Mouse (Mus musculus): ENCODE data around the gene Dapk1. TPM values are rescaled to one million over a fixed set of nuclear protein-coding genes. Genes with fewer than 3 reads are reported as not detected.
A peak's percentile ranks its signal among the peaks of the same experiment; 100 is the strongest.

Gene Dapk1
- polyA plus RNA-seq, 1 experiment from 2014 or later, result 3.3 TPM

DNA sequence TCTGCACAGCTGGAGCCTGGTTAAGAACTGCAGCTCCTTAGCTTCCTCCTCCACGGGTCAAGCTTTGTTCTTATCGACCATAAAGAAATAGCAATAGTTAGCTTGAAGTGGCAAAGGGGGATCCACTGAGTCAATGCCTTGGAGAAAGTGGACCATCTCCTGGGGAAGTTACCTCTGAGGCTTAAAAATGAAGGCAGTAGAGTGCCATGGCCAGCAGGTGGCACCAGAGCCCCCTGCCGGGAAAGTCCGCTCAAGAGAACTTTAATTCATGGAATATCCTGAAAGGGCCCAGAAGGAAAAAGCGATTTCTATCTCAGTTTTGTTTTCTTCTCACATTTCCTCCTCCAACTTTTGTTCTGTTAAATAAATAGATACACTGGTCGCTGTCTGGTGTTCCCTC lies 157.4 kb downstream of the Dapk1 start:
- no peak overlapping the region for H3K4me3 ChIP-seq (ENCODE audit: low read depth, low read length)
- no peak for ATAC-seq
- H3K9me3 ChIP-seq (ENCODE audit: control insufficient read depth), result no peaks in the 10 kb centered on the region
- H3K27me3 ChIP-seq (replicated peaks; ENCODE audit: control insufficient read depth, insufficient read depth, low read length), result no peaks in the 10 kb centered on the region
- H3K4me1 ChIP-seq (replicated peaks; ENCODE audit: control insufficient read depth, insufficient read depth, low read length), result no peaks in the 10 kb centered on the region
- no peak overlapping the region for H3K4me2 ChIP-seq (replicated peaks; ENCODE audit: low read depth)
- 35% methylated on average over 6 of the region's 6 CpGs for WGBS
- peak; percentile 89 for TF ChIP-seq CTCF (IDR thresholded peaks at IDR 0.05; ENCODE audit: low read depth)
- H3K36me3 ChIP-seq (ENCODE audit: control insufficient read depth, insufficient read depth), result peaks cover 6% of the 10 kb centered on the region; the same call in 1 of the 2 replicates
- no peak overlapping the region for H3K9ac ChIP-seq (ENCODE audit: low read depth, low read length)
- no peak overlapping the region for H3K27ac ChIP-seq (ENCODE audit: low read depth, low read length)

DNA sequence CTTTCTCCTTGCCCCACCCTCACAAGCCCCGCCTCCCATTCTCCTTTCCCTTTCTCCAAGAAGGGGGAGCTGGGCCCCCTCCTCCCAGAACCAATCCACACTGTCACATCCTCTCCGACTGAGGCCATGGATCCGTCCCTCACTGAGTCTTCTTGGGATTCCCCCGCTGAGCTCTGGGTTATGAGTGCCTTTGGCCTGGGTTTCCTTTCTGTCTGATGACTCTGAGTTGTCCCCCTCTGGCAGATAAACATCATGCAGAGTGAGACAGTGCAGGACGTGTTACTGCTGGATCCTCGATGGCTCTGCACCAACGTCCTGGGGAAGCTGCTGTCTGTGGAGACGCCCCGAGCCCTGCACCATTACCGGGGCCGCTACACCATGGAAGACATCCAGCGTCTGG lies 158.6 kb downstream of the Dapk1 start:
- no peak overlapping the region for H3K9ac ChIP-seq (ENCODE audit: low read depth, low read length)
- H3K4me3 ChIP-seq (ENCODE audit: low read depth, low read length), result no peak overlapping the region
- no peaks in the 10 kb centered on the region for H3K27me3 ChIP-seq (replicated peaks; ENCODE audit: control insufficient read depth, insufficient read depth, low read length)
- H3K36me3 ChIP-seq (ENCODE audit: control insufficient read depth, insufficient read depth), result peaks cover 6% of the 10 kb centered on the region; the same call in 1 of the 2 replicates
- H3K9me3 ChIP-seq (ENCODE audit: control insufficient read depth), result no peaks in the 10 kb centered on the region
- H3K4me2 ChIP-seq (replicated peaks; ENCODE audit: low read depth), result no peak overlapping the region
- no peak for TF ChIP-seq CTCF (IDR thresholded peaks at IDR 0.05; ENCODE audit: low read depth)
- 87% methylated on average over 12 of the region's 12 CpGs for WGBS
- H3K27ac ChIP-seq (ENCODE audit: low read depth, low read length), result no peak overlapping the region
- no peak for ATAC-seq
- H3K4me1 ChIP-seq (replicated peaks; ENCODE audit: control insufficient read depth, insufficient read depth, low read length), result no peaks in the 10 kb centered on the region

- Histone ChIP-seq H3K27me3 (replicated peaks; ENCODE audit: control insufficient read depth, insufficient read depth, low read length) (no peaks in the 10 kb centered on the region), H3K27ac (ENCODE audit: low read depth, low read length) (no peak overlapping the region), H3K36me3 (ENCODE audit: control insufficient read depth, insufficient read depth) (peaks cover 6% of the 10 kb centered on the region; the same call in 1 of the 2 replicates), H3K9ac (ENCODE audit: low read depth, low read length) (no peak overlapping the region), H3K4me2 (replicated peaks; ENCODE audit: low read depth) (no peak overlapping the region), H3K9me3 (ENCODE audit: control insufficient read depth) (no peaks in the 10 kb centered on the region), H3K4me1 (replicated peaks; ENCODE audit: control insufficient read depth, insufficient read depth, low read length) (no peaks in the 10 kb centered on the region), H3K4me3 (ENCODE audit: low read depth, low read length) (no peak overlapping the region)
- ATAC-seq, result no peak
- 94% methylated on average over 17 of the region's 17 CpGs for WGBS
- no peak for TF ChIP-seq CTCF (IDR thresholded peaks at IDR 0.05; ENCODE audit: low read depth)
These were observed 159.4 kb downstream of the Dapk1 start for GRCm38 (mm10) chr13:60761161-60761560.

GRCm38 (mm10) chr13:60780534-60780933 lies 178.8 kb downstream of the Dapk1 start:
- H3K4me2 ChIP-seq (replicated peaks; ENCODE audit: low read depth), result no peak overlapping the region
- H3K27me3 ChIP-seq (replicated peaks; ENCODE audit: control insufficient read depth, insufficient read depth, low read length), result no peaks in the 10 kb centered on the region
- no peak overlapping the region for H3K9ac ChIP-seq (ENCODE audit: low read depth, low read length)
- no peak overlapping the region for H3K27ac ChIP-seq (ENCODE audit: low read depth, low read length)
- H3K4me3 ChIP-seq (ENCODE audit: low read depth, low read length), result no peak overlapping the region
- TF ChIP-seq CTCF (IDR thresholded peaks at IDR 0.05; ENCODE audit: low read depth), result no peak
- H3K36me3 ChIP-seq (ENCODE audit: control insufficient read depth, insufficient read depth), result no peaks in the 10 kb centered on the region
- WGBS, result 74% methylated on average over 3 of the region's 3 CpGs
- ATAC-seq, result no peak
- no peaks in the 10 kb centered on the region for H3K4me1 ChIP-seq (replicated peaks; ENCODE audit: control insufficient read depth, insufficient read depth, low read length)
- no peaks in the 10 kb centered on the region for H3K9me3 ChIP-seq (ENCODE audit: control insufficient read depth)

- Histone ChIP-seq H3K36me3 (ENCODE audit: control insufficient read depth, insufficient read depth) (no peaks in the 10 kb centered on the region), H3K4me3 (ENCODE audit: low read depth, low read length) (no peak overlapping the region), H3K9me3 (ENCODE audit: control insufficient read depth) (no peaks in the 10 kb centered on the region), H3K4me1 (replicated peaks; ENCODE audit: control insufficient read depth, insufficient read depth, low read length) (no peaks in the 10 kb centered on the region), H3K4me2 (replicated peaks; ENCODE audit: low read depth) (no peak overlapping the region), H3K27ac (ENCODE audit: low read depth, low read length) (no peak overlapping the region), H3K9ac (ENCODE audit: low read depth, low read length) (no peak overlapping the region), H3K27me3 (replicated peaks; ENCODE audit: control insufficient read depth, insufficient read depth, low read length) (no peaks in the 10 kb centered on the region)
- WGBS, result 85% methylated on average over 7 of the region's 7 CpGs
- no peak for ATAC-seq
- no peak for TF ChIP-seq CTCF (IDR thresholded peaks at IDR 0.05; ENCODE audit: low read depth)
These were observed 181.6 kb downstream of the Dapk1 start for GRCm38 (mm10) chr13:60783301-60783700.

GRCm38 (mm10) chr13:60786264-60786663 lies 184.5 kb downstream of the Dapk1 start, which contains the start of gene BC051665:
Gene BC051665 (minus strand): TSS chr13:60786364.
- Histone ChIP-seq H3K4me3 (ENCODE audit: low read depth, low read length) (no peak within 1 kb of the TSS), H3K4me2 (replicated peaks; ENCODE audit: low read depth) (no peak within 1 kb of the TSS), H3K4me1 (replicated peaks; ENCODE audit: control insufficient read depth, insufficient read depth, low read length) (no peaks in the 10 kb centered on the region), H3K36me3 (ENCODE audit: control insufficient read depth, insufficient read depth) (no peaks in the 10 kb centered on the region), H3K9me3 (ENCODE audit: control insufficient read depth) (no peaks in the 10 kb centered on the region), H3K9ac (ENCODE audit: low read depth, low read length) (no peak within 1 kb of the TSS), H3K27ac (ENCODE audit: low read depth, low read length) (no peak within 1 kb of the TSS), H3K27me3 (replicated peaks; ENCODE audit: control insufficient read depth, insufficient read depth, low read length) (no peaks in the 10 kb centered on the region)
- no peak for TF ChIP-seq CTCF (IDR thresholded peaks at IDR 0.05; ENCODE audit: low read depth)
- ATAC-seq, result no peak

- no peaks in the 10 kb centered on the region for H3K36me3 ChIP-seq (ENCODE audit: control insufficient read depth, insufficient read depth)
- no peak overlapping the region for H3K27ac ChIP-seq (ENCODE audit: low read depth, low read length)
- H3K4me3 ChIP-seq (ENCODE audit: low read depth, low read length), result no peak overlapping the region
- 88% methylated on average over 1 of the region's 1 CpGs for WGBS
- H3K9me3 ChIP-seq (ENCODE audit: control insufficient read depth), result no peaks in the 10 kb centered on the region
- no peak overlapping the region for H3K4me2 ChIP-seq (replicated peaks; ENCODE audit: low read depth)
- no peaks in the 10 kb centered on the region for H3K4me1 ChIP-seq (replicated peaks; ENCODE audit: control insufficient read depth, insufficient read depth, low read length)
- ATAC-seq, result no peak
- TF ChIP-seq CTCF (IDR thresholded peaks at IDR 0.05; ENCODE audit: low read depth), result no peak
- H3K27me3 ChIP-seq (replicated peaks; ENCODE audit: control insufficient read depth, insufficient read depth, low read length), result no peaks in the 10 kb centered on the region
- no peak overlapping the region for H3K9ac ChIP-seq (ENCODE audit: low read depth, low read length)
These were observed 187.7 kb downstream of the Dapk1 start for GRCm38 (mm10) chr13:60789466-60789865.
